Mouse (Mus musculus) spleen, adult 2 months (tissue): ENCODE results near the gene Idh2.

Experiments used
- CTCF ChIP-seq: fragments of 200-500 bp; IDR thresholded peaks from 2 replicates; pipeline ENCODE4 v1.5.1; 2011; ENCODE audit warnings: mild to moderate bottlenecking, inconsistent platforms; ENCODE audit not compliant: insufficient read depth, insufficient read length, insufficient replicate concordance; ENCODE audit errors: extremely low read depth
- POLR2A ChIP-seq: fragments of 200-500 bp; IDR thresholded peaks from 2 replicates; pipeline ENCODE4 v1.6.1; 2011; ENCODE audit warnings: low read depth, low read length, inconsistent platforms

DNA sequence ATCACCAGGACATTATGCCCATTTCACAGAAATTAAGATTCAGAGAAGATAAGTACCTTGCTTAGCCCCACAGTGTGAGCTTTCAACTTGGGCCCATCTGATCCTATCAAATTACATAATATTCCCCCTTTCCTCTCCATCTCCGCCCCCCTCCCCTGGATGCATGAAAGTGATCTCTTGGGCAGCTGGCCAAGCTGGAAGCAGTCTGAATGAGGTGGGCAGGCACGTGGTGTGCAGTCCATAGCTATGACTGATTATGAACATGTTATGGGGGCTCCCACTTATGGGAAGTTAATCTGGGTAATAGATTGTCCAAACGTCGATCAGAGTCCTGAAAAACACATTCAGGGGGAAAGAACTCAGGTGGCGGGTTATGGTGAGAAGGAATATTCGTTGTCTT is 63.4 kb downstream of the Idh2 start:
- TF ChIP-seq CTCF: no peak
- no peak for TF ChIP-seq POLR2A
